Mouse (Mus musculus): ENCODE data around the gene Ppt2.

Gene Ppt2

GRCm38 (mm10) chr17:34639461-34640255 lies 11.3 kb upstream of the Ppt2 start:
- no peak for DNase-seq (ENCODE audit: low spot score)

- DNase-seq (ENCODE audit: low spot score) = no peak
These were observed 9.1 kb upstream of the Ppt2 start for GRCm38 (mm10) chr17:34637459-34637858.

GRCm38 (mm10) chr17:34635671-34636070 lies 7.4 kb upstream of the Ppt2 start:
- no peak for DNase-seq (ENCODE audit: low spot score)

GRCm38 (mm10) chr17:34632261-34632691 lies 4.0 kb upstream of the Ppt2 start:
- DNase-seq (ENCODE audit: low spot score) = peak; percentile 63

GRCm38 (mm10) chr17:34631647-34632046 lies 3.3 kb upstream of the Ppt2 start:
- no peak for DNase-seq (ENCODE audit: low spot score)

- DNase-seq (ENCODE audit: low spot score) = no peak
These were observed 2.5 kb upstream of the Ppt2 start for GRCm38 (mm10) chr17:34630761-34631301.

- DNase-seq (ENCODE audit: low spot score) = no peak
These were observed 1.7 kb upstream of the Ppt2 start for GRCm38 (mm10) chr17:34629796-34630603.

- no peak for DNase-seq (ENCODE audit: low spot score)
These were observed 976 bp upstream of the Ppt2 start, which contains the start of gene Prrt1 for GRCm38 (mm10) chr17:34629221-34629751. Prrt1 (plus strand) TSS chr17:34629533.

- DNase-seq (ENCODE audit: low spot score) = no peak
These were observed 296 bp upstream of the Ppt2 start for GRCm38 (mm10) chr17:34628644-34628967.

GRCm38 (mm10) chr17:34627093-34627942 lies 992 bp downstream of the Ppt2 start:
- DNase-seq (ENCODE audit: low spot score) = peak; percentile 64

GRCm38 (mm10) chr17:34626773-34627092 lies 1.6 kb downstream of the Ppt2 start:
- DNase-seq (ENCODE audit: low spot score) = no peak

- DNase-seq (ENCODE audit: low spot score) = no peak
These were observed 2.1 kb downstream of the Ppt2 start for GRCm38 (mm10) chr17:34626062-34626772.

GRCm38 (mm10) chr17:34624981-34625380 lies 3.3 kb downstream of the Ppt2 start:
- DNase-seq (ENCODE audit: low spot score) = no peak

- no peak for DNase-seq (ENCODE audit: low spot score)
These were observed 5.1 kb downstream of the Ppt2 start for GRCm38 (mm10) chr17:34623161-34623560.

GRCm38 (mm10) chr17:34621006-34621405 lies 7.3 kb downstream of the Ppt2 start:
- no peak for DNase-seq (ENCODE audit: low spot score)

GRCm38 (mm10) chr17:34618999-34619398 lies 9.3 kb downstream of the Ppt2 start:
- no peak for DNase-seq (ENCODE audit: low spot score)

GRCm38 (mm10) chr17:34615871-34616270 lies 12.4 kb downstream of the Ppt2 start, which contains the start of gene Egfl8:
Egfl8 (minus strand) TSS chr17:34615971.
- DNase-seq (ENCODE audit: low spot score) = no peak

GRCm38 (mm10) chr17:34613830-34614229 lies 14.5 kb downstream of the Ppt2 start:
- DNase-seq (ENCODE audit: low spot score) = no peak

GRCm38 (mm10) chr17:34613054-34613645 lies 15.2 kb downstream of the Ppt2 start:
- no peak for DNase-seq (ENCODE audit: low spot score)

GRCm38 (mm10) chr17:34611050-34611449 lies 17.3 kb downstream of the Ppt2 start:
- DNase-seq (ENCODE audit: low spot score) = no peak

GRCm38 (mm10) chr17:34607997-34608396 lies 20.3 kb downstream of the Ppt2 start:
- DNase-seq (ENCODE audit: low spot score) = no peak

Data from ovary, postnatal 10 days (tissue).